Mouse (Mus musculus) 3T3-L1 (cell line): ENCODE data around the gene Smim14.

ENCODE experiments used
- DNase-seq: peaks from one replicate; pipeline ENCODE4 v3.0.0-alpha.2; 2015; ENCODE audit warnings: low read depth, low spot score

Gene Smim14

GRCm38 (mm10) chr5:65466911-65467310 lies 70.1 kb downstream of the Smim14 start:
- peak; percentile 67 for DNase-seq

DNA sequence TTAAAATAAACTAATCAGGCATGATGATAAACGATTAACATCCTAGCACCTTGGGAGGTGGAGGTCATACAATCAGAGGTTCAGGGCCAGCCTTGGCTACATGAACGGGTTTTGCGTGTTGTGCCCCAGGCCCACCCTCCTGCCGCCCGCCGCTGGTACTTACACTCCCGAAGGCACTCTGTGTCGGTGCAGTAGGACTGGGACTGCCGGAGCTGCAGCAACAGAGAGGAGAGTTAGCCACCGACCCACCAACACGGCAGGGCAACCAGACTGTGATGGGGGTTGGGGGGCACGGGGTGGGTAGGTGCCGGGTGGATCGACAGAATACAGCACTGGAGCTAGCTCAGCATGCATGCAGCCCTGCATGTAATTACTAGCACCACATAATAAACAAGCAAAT lies 76.6 kb downstream of the Smim14 start:
- no peak for DNase-seq

- no peak for DNase-seq
These were observed 77.5 kb downstream of the Smim14 start for GRCm38 (mm10) chr5:65459454-65459853.

DNA sequence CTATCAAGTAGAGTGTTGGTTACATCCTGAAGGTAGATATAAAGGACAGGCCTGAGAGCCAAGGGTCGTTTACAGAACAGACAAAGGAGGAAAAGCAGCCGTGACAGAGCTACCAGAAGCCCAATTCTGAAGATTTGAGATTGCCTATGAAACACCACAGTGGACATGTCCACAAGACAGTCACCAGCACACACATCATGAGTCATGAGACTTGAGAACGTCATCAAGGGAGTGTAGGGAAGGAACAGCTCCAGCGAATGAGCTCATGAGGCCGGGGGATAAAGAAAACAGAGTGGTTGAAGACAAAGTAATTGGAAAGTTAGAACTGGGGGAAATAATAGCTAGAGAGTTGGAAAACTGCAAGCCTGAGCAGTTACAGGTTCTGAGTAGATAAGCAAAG lies 79.1 kb downstream of the Smim14 start:
- peak; percentile 85 for DNase-seq

GRCm38 (mm10) chr5:65457086-65457827 lies 79.7 kb downstream of the Smim14 start:
- DNase-seq = peak; percentile 70

DNA sequence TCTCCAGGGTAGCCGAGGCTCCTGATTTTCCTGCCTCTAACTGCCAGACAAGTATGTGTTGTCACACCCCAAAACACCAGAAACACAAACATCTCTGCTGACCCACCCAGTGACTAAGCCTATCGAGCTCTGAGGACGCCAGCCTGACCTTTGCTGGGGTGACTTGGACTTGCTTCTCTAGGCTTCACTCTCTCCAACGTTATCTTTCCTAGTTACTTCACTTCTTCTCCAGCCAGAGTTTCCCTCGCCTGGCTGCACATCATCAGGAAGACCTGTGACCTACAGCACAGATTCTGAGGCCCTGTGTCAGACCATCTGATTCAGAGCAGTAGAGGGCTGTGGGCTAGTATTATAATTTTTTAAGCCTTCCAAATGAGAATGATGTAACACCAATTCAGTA lies 82.2 kb downstream of the Smim14 start:
- peak; percentile 88 for DNase-seq

- no peak for DNase-seq
These were observed 88.0 kb downstream of the Smim14 start for GRCm38 (mm10) chr5:65448941-65449340.

GRCm38 (mm10) chr5:65447826-65448225 lies 89.2 kb downstream of the Smim14 start:
- no peak for DNase-seq

DNA sequence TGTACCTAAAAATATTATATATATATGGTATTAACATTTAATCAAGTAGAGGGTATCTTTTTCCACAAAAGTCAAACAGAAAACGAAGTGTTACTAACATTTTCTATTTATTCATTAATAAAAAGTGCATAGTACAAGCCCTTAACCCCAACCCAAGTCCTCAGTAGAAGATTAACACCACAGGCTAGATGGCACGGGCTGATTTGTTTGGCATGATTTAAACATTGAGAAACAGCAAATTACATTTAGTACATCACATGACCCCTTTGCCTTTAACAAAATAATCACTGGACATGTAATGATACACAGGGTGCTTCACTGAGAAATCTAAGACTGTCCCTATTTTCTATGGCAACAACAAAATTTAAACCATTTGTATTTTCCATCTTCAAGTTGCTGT lies 90.2 kb downstream of the Smim14 start:
- DNase-seq = no peak

GRCm38 (mm10) chr5:65444981-65445380 lies 92.0 kb downstream of the Smim14 start:
- peak; percentile 55 for DNase-seq

DNA sequence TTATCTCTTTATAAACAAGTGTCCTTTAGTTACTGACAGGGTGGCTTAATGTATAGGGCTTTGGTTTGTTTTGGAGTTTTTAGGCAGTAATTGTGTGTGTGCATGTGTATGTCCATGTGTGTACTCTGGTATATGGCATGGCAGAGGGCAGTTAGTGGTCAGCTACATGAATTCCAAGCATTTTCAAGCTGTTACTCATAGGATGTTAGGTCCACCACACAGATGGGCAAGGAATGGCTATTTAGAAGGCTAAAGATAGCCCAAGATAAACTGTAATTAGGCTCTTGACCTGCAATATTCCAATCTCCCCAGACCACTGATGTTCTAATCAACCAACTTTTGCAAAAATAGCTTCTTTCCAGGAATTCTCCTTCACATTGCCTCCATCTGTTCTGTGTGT lies 98.9 kb downstream of the Smim14 start:
- DNase-seq = peak; percentile 96

GRCm38 (mm10) chr5:65435806-65436561 lies 101.0 kb downstream of the Smim14 start, which contains the start of gene Ugdh:
Ugdh (minus strand) TSS chr5:65435949.
- peak; percentile 98 for DNase-seq

DNA sequence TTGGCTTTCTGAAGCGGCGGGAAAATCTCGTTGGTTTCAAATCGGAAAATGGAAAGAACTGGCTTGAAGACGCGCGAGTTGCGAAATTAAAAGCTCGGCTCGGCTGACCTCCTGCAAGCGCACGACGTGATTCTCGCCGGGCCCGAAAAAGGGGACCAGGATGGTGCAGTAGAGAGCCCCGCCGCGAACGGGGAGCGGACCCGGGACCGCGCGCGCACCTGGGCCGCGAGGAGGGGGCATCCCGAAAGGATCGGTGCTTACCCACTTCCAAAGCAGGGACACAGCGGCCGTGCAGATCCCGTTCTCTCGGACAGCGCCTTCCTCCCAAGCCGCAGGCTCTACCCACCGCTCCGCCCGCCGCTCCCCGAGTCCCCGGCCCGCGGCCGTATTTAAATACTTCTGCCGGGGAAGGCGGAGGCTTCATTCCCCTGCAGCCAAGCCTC lies 101.6 kb downstream of the Smim14 start:
- DNase-seq = peak; percentile 71

DNA sequence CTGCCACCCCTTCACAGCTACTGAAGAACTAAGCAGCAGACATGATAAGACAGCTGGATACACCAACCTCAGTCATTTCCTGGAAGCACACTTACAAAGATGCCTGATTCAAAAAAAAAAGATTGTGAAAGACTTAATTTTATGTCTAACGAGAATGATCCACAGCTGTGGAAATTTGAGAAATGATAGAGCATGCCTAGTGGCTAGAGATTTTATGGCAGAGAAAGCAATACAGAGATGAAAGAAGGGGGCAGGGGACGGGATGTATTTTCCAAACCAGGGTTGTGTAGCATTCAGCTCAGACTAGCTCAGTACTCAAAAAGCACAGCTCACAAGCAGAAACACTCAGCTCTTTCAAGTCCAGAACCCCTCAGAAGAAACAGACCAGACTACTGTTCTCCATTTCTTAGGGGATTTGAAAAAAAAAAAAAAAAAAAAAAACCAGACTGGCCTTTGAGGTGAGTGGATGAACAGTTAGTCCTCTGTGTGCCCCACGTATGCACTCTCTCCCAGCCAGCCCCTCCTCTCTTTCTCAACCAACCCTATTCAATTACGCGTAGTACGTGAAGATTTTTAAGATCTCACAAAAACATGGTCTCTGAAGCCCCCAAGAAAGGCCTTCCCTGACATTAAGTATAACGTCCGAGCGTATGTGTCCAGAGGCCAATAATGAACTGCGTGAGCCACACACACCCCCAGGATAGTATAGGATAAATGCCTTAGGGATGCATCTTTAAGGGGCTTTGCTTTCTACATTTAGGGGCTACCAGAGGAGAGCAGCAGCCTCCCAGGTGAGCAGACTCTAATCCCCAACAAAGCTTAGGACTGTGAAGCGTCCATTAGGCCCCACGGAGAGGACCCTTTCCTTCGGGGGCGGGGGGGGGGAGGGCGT lies 102.3 kb downstream of the Smim14 start:
- peak; percentile 69 for DNase-seq

DNA sequence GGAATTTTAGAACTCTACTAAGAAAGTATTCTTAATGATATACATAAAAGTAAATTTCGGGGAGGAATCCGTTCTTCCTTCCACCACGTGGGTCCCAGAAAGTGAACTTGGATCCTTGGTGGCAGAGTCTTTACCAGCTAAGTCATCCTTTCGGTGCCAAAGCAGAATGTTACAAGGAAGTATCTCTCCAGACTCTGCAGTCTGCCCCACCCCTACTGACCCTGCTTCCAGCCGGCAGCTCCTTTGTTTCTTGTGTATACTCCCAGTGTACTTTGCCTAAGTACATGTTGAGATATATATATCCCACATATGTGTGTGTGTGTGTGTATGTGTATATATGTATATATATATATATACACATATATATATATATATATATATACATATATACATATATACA lies 107.5 kb downstream of the Smim14 start:
- DNase-seq = no peak

DNA sequence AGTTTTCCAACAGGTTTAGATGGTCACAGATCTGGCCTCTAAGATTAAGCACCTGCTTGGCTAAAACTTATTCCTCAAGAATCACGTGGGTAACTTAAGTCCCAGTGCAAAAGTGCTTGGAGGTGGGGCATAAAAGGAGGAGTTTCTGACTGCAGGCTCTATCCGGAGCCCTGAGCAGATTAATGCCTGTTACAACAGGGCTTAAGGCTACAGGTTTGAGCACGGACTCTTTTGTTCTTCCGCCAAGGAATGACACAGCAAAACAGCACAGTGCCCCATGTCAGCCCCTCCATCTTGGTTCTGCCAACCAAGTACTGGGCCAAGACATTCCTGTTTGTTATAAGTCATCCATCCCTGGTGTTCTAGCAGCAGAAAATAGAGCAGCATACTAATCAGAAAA lies 108.7 kb downstream of the Smim14 start:
- peak; percentile 31 for DNase-seq

- DNase-seq = no peak
These were observed 111.7 kb downstream of the Smim14 start for GRCm38 (mm10) chr5:65425251-65425650.

DNA sequence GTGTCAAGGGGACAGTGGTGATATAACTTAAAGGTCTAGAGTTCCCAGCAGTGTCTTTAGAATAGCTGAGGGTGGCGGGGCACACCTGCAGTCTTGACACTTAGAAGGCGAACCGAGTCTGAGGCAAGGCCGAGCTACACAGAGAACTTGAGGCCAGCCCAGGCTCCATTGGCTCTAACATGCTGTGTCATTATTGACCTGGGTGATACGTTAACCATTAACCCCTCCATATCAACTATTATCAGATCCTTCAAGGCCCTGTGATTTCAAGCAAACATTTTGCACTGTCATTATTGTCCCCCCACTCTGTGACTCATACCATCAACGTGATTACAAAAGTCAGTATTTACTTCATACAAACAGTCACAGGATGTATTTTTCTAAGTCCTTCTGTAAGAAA lies 112.8 kb downstream of the Smim14 start:
- DNase-seq = no peak

DNA sequence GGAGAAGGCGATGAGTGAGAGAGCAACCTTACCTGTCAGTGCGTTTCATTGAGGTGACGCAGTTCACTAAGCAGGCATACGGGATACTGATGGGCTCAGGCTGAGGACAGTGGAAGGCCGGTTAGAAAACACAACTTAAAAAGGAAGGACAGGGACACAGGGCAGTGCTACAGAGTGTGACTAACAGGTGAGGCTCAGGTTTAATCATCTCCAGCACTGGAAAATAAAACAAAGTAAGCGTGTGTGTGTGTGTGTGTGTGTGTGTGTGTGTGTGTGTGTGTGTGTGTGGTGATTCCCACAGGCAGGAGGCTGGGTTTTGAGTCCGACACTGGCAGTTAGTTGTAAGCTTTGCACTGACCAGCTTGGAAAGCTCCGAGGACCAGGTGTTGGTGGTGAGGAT lies 114.2 kb downstream of the Smim14 start:
- DNase-seq = no peak

DNA sequence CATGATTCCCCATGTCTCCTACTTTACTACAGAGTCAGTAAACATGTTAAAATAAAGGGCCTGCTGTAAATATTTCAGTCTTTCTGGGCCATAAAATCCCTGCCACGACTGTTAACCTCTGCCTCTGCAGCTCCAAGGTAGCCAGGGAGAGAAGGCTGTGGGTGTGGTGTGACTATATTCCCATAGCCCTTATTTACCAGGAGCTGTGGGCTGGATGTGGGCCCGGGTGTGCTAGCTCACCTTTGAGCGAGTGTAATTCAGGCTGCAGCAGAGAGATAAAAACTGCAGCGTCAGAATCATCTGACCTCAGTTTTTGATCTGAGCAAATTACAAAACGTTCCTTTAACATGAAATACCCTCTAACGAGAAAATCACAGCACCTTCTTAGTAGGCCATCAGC lies 116.2 kb downstream of the Smim14 start:
- no peak for DNase-seq

DNA sequence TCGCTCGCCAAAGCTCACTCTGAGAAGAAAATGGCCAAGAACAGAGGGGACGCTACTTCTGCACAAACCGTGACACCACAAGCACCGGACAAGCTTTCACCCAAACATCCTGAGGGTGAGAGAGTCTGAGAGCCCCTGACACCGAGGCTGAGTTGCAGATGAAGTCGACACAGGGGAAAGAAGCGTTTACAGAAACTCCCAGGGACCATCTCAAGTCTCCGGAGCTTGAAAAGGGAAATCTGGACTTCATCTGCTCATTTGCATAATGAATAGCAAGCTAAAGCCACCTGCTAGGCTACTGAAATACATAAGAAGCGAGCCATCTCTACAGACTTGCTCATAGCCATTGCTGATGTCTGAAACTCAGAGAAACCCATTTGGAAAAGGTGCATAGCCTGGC lies 117.8 kb downstream of the Smim14 start:
- no peak for DNase-seq
